Mouse (Mus musculus) C2C12 (cell line): Measurements from ENCODE around the gene Bbx.

Experiments
- CEBPB ChIP-seq: IDR thresholded peaks from one replicate; pipeline ENCODE4 v1.6.1; 2011; ENCODE audit warnings: low read depth, mild to moderate bottlenecking, control low read depth, moderate library complexity
- CTCF ChIP-seq: IDR thresholded peaks from one replicate; pipeline ENCODE4 v1.5.1; 2011; ENCODE audit not compliant: control insufficient read depth, insufficient read depth, insufficient read length
- FOSL1 ChIP-seq: IDR thresholded peaks from one replicate; pipeline ENCODE4 v1.8.0; 2011; ENCODE audit warnings: mild to moderate bottlenecking, low read length; ENCODE audit not compliant: poor library complexity, insufficient read depth, severe bottlenecking
- MAX ChIP-seq: IDR thresholded peaks from one replicate; pipeline ENCODE4 v1.6.1; 2011; ENCODE audit warnings: mild to moderate bottlenecking, control low read depth
- MYOD1 ChIP-seq: IDR thresholded peaks from one replicate; pipeline ENCODE4 v1.6.1; 2011; ENCODE audit warnings: low read depth; ENCODE audit not compliant: control insufficient read depth, insufficient read length
- MYOG ChIP-seq: IDR thresholded peaks from one replicate; pipeline ENCODE4 v1.6.1; 2011; ENCODE audit not compliant: control insufficient read depth, insufficient read length; ENCODE audit errors: extremely low read depth
- USF1 ChIP-seq: IDR thresholded peaks from one replicate; pipeline ENCODE4 v1.6.1; 2011; ENCODE audit warnings: low read depth, mild to moderate bottlenecking, control low read depth, moderate library complexity

GRCm38 (mm10) chr16:50211727-50212126 lies 220.5 kb downstream of the Bbx start:
- no peak for TF ChIP-seq CTCF
- no peak for TF ChIP-seq MAX
- TF ChIP-seq MYOD1, result no peak
- TF ChIP-seq USF1, result no peak
- TF ChIP-seq FOSL1, result no peak
- no peak for TF ChIP-seq MYOG
- TF ChIP-seq CEBPB, result no peak
